Mouse (Mus musculus): ENCODE results near the gene Cnbd2. TPM values are rescaled to one million over a fixed set of nuclear protein-coding genes. Genes with fewer than 3 reads are reported as not detected.
A peak's percentile ranks its signal among the peaks of the same experiment; 100 is the strongest.

Gene Cnbd2
- polyA plus RNA-seq, 1 experiment from 2014 or later: 4.5 TPM

DNA sequence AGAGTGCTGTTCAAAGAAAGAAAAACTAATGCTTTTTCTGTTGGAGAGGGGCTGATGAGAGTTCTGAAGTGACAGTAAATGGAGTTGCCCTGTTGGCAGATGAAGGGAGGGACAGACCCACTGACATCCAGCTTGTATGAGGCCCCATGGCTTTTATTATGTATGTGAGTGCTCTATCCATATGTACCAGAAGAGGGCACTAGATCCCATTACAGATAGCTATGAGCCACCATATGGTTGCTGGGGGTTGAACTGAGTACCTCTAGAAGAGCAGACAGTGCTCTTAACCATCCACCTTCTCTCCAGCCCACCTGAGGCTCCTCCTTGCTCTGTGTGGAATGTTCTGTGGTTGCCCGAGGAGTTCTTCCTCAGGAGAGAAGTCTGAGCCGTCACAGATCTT lies 6.3 kb upstream of the Cnbd2 start:
- 86% methylated on average over 2 of the region's 2 CpGs for WGBS

DNA sequence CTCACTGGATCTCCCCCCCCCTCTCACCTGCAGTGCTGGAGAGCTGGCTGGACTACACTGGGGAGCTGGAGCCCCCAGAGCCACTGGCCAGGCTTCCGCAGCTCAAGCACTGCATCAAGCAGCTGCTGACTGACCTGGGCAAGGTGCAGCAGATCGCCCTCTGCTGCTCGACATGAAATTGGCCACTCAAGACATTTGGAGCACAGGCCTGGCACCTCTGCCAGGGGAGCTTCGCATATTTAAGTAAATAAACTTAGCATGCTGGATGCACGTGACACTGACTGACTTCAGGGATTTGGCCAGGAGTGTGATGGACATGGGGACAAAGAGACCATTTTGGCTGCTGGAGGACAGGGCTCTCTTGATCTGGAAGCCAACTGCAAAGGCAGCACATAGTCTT lies 4.8 kb upstream of the Cnbd2 start:
- no peak overlapping the region for H3K27ac ChIP-seq (ENCODE audit: low read depth, low read length)
- ATAC-seq (replicated peaks; ENCODE audit: low FRiP score): no peak
- H3K27me3 ChIP-seq (ENCODE audit: control insufficient read depth, insufficient read depth, low read length): no peaks in the 10 kb centered on the region
- no peaks in the 10 kb centered on the region; the same call in 1 of the 2 replicates for H3K4me1 ChIP-seq (replicated peaks; ENCODE audit: control insufficient read depth, insufficient read depth, low read length)
- WGBS: 61% methylated on average over 5 of the region's 5 CpGs
- no peaks in the 10 kb centered on the region for H3K9me3 ChIP-seq (ENCODE audit: control insufficient read depth, low read length)
- H3K9ac ChIP-seq (ENCODE audit: low read length): no peak overlapping the region
- H3K4me3 ChIP-seq (ENCODE audit: low read depth, low read length): no peak overlapping the region
- no peak overlapping the region for H3K4me2 ChIP-seq (ENCODE audit: low read depth, low read length, severe bottlenecking)
- no peaks in the 10 kb centered on the region; the same call in 1 of the 2 replicates for H3K36me3 ChIP-seq (ENCODE audit: control insufficient read depth, insufficient read depth, low read length)
- DNase-seq (ENCODE audit: low spot score): peak; percentile 57

More for the DNA sequence above, 6.3 kb upstream of the Cnbd2 start:
- Histone ChIP-seq H3K27ac (ENCODE audit: low read depth, low read length) (no peak overlapping the region), H3K9me3 (ENCODE audit: control insufficient read depth, low read length) (no peaks in the 10 kb centered on the region), H3K4me3 (ENCODE audit: low read depth, low read length) (no peak overlapping the region), H3K4me1 (replicated peaks; ENCODE audit: control insufficient read depth, insufficient read depth, low read length) (no peaks in the 10 kb centered on the region), H3K36me3 (ENCODE audit: control insufficient read depth, insufficient read depth, low read length) (no peaks in the 10 kb centered on the region; the same call in 1 of the 2 replicates), H3K4me2 (ENCODE audit: low read depth, low read length, severe bottlenecking) (no peak overlapping the region), H3K27me3 (ENCODE audit: control insufficient read depth, insufficient read depth, low read length) (no peaks in the 10 kb centered on the region), H3K9ac (ENCODE audit: low read length) (no peak overlapping the region)
- ATAC-seq (replicated peaks; ENCODE audit: low FRiP score) (no peak), DNase-seq (ENCODE audit: low spot score) (no peak)

DNA sequence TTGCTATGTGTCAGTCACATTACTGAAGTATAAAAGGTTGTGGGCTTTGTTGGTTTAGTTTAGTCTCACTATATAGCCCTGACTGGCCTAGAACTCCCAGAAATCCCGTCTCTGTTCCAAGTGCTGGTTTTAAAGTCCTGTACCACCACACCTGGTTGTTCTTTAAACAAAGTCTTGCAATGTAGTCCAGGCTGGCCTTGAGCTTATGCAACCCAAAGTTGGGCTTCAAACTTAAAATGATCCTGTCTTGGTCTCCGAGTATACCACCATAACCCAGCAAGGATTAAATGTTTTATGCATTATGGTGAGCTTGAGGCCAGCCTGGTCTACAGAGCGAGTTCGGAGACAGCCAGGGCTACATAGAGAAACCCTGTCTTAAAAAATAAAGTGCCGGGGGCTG lies 2.2 kb upstream of the Cnbd2 start:
- WGBS: 97% methylated on average over 5 of the region's 5 CpGs
- H3K4me1 ChIP-seq (replicated peaks; ENCODE audit: control insufficient read depth, insufficient read depth, low read length): no peaks in the 10 kb centered on the region; the same call in 1 of the 2 replicates
- no peaks in the 10 kb centered on the region for H3K27me3 ChIP-seq (ENCODE audit: control insufficient read depth, insufficient read depth, low read length)
- no peaks in the 10 kb centered on the region; the same call in 1 of the 2 replicates for H3K36me3 ChIP-seq (ENCODE audit: control insufficient read depth, insufficient read depth, low read length)
- DNase-seq (ENCODE audit: low spot score) (no peak), ATAC-seq (replicated peaks; ENCODE audit: low FRiP score) (no peak)
- no peak overlapping the region for H3K27ac ChIP-seq (ENCODE audit: low read depth, low read length)
- no peak overlapping the region for H3K4me2 ChIP-seq (ENCODE audit: low read depth, low read length, severe bottlenecking)
- no peaks in the 10 kb centered on the region for H3K9me3 ChIP-seq (ENCODE audit: control insufficient read depth, low read length)
- no peak overlapping the region for H3K9ac ChIP-seq (ENCODE audit: low read length)
- no peak overlapping the region for H3K4me3 ChIP-seq (ENCODE audit: low read depth, low read length)

DNA sequence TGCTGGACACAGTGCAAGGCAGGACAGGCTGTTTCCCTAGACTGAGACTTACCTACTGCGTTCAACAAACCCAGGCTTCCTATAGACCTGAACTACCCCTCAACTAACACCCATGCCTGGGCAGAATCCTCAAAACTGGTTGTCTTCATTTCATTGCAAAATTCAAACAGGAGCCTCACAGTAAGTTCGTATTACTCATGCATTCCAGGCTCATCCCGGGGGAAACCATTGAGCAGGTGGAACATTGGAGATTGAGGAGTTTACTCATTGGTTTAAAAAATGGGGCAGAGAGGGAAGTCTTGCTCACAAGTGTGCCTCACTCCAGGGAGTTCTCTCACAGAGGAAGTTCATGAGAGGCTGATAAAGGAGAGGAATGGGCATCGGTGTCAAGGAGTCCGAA lies 1.6 kb upstream of the Cnbd2 start:
- Histone ChIP-seq H3K4me1 (replicated peaks; ENCODE audit: control insufficient read depth, insufficient read depth, low read length) (no peaks in the 10 kb centered on the region; the same call in 1 of the 2 replicates), H3K27me3 (ENCODE audit: control insufficient read depth, insufficient read depth, low read length) (no peaks in the 10 kb centered on the region), H3K4me2 (ENCODE audit: low read depth, low read length, severe bottlenecking) (no peak overlapping the region), H3K9ac (ENCODE audit: low read length) (no peak overlapping the region), H3K4me3 (ENCODE audit: low read depth, low read length) (no peak overlapping the region), H3K36me3 (ENCODE audit: control insufficient read depth, insufficient read depth, low read length) (no peaks in the 10 kb centered on the region), H3K27ac (ENCODE audit: low read depth, low read length) (no peak overlapping the region), H3K9me3 (ENCODE audit: control insufficient read depth, low read length) (no peaks in the 10 kb centered on the region)
- WGBS: 96% methylated on average over 5 of the region's 5 CpGs
- DNase-seq (ENCODE audit: low spot score): no peak
- ATAC-seq (replicated peaks; ENCODE audit: low FRiP score): no peak

DNA sequence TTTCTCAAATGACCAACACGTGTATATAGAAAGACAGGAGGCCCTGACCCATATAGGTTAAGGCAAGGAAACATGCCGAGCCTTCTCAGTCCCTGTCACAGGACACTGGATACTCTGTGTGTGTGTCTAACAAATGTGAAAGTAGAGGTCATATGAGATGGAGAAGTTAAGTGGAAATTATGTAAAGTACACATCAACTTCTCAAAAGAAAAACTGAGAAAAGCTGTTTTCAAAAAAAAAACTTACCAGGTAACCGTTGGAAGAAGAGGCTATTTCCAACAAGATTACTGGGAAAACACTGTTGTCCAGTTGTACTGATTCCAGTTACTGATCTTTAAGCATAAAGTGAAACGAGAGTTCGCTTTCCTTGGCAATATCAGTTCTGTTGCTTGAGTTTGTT lies 1.2 kb upstream of the Cnbd2 start:
- no peaks in the 10 kb centered on the region for H3K9me3 ChIP-seq (ENCODE audit: control insufficient read depth, low read length)
- 92% methylated on average over 5 of the region's 5 CpGs for WGBS
- DNase-seq (ENCODE audit: low spot score) (no peak), ATAC-seq (replicated peaks; ENCODE audit: low FRiP score) (no peak)
- H3K4me3 ChIP-seq (ENCODE audit: low read depth, low read length): no peak overlapping the region
- no peak overlapping the region for H3K4me2 ChIP-seq (ENCODE audit: low read depth, low read length, severe bottlenecking)
- H3K9ac ChIP-seq (ENCODE audit: low read length): no peak overlapping the region
- no peak overlapping the region for H3K27ac ChIP-seq (ENCODE audit: low read depth, low read length)
- H3K27me3 ChIP-seq (ENCODE audit: control insufficient read depth, insufficient read depth, low read length): no peaks in the 10 kb centered on the region
- no peaks in the 10 kb centered on the region; the same call in 1 of the 2 replicates for H3K4me1 ChIP-seq (replicated peaks; ENCODE audit: control insufficient read depth, insufficient read depth, low read length)
- no peaks in the 10 kb centered on the region for H3K36me3 ChIP-seq (ENCODE audit: control insufficient read depth, insufficient read depth, low read length)

GRCm38 (mm10) chr2:156311441-156311840 lies 658 bp upstream of the Cnbd2 start:
- no peaks in the 10 kb centered on the region for H3K27me3 ChIP-seq (ENCODE audit: control insufficient read depth, insufficient read depth, low read length)
- H3K9ac ChIP-seq (ENCODE audit: low read length): peak overlapping the region; percentile 97
- H3K36me3 ChIP-seq (ENCODE audit: control insufficient read depth, insufficient read depth, low read length): no peaks in the 10 kb centered on the region
- WGBS: 27% methylated on average over 8 of the region's 8 CpGs
- H3K9me3 ChIP-seq (ENCODE audit: control insufficient read depth, low read length): no peaks in the 10 kb centered on the region
- peak overlapping the region; percentile 97 for H3K27ac ChIP-seq (ENCODE audit: low read depth, low read length)
- H3K4me1 ChIP-seq (replicated peaks; ENCODE audit: control insufficient read depth, insufficient read depth, low read length): no peaks in the 10 kb centered on the region; the same call in 1 of the 2 replicates
- peak overlapping the region; percentile 85 for H3K4me2 ChIP-seq (ENCODE audit: low read depth, low read length, severe bottlenecking)
- H3K4me3 ChIP-seq (ENCODE audit: low read depth, low read length): peak overlapping the region; percentile 90
- DNase-seq (ENCODE audit: low spot score): no peak
- no peak for ATAC-seq (replicated peaks; ENCODE audit: low FRiP score)

DNA sequence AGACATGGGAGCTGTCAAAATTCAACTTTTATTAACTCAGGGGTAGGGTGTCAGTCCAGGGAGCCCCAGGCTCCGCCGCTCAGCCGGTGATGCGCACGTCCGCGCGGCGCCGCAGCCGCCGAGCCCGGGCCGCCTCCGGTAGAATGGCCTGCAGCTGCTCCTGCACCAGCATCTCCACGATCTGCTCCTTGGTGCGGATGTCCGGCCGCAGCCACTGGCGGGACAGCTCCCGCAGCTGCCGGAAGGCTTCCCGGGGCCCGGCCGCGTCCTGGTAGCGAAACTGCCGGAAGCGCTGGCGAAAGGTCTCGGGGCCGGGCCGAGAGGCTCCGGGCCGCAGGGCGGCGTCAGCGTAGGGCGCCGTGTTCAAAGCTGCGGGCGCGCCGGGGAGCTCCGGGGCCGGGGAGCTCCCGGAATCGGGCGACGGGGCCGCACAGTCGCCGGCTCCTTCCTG lies 233 bp upstream of the Cnbd2 start:
- Histone ChIP-seq H3K4me3 (ENCODE audit: low read depth, low read length) (peak overlapping the region; percentile 90), H3K9ac (ENCODE audit: low read length) (peak overlapping the region; percentile 97), H3K4me2 (ENCODE audit: low read depth, low read length, severe bottlenecking) (peak overlapping the region; percentile 85), H3K27ac (ENCODE audit: low read depth, low read length) (peak overlapping the region; percentile 97), H3K9me3 (ENCODE audit: control insufficient read depth, low read length) (no peaks in the 10 kb centered on the region), H3K36me3 (ENCODE audit: control insufficient read depth, insufficient read depth, low read length) (no peaks in the 10 kb centered on the region), H3K27me3 (ENCODE audit: control insufficient read depth, insufficient read depth, low read length) (no peaks in the 10 kb centered on the region), H3K4me1 (replicated peaks; ENCODE audit: control insufficient read depth, insufficient read depth, low read length) (no peaks in the 10 kb centered on the region; the same call in 1 of the 2 replicates)
- ATAC-seq (replicated peaks; ENCODE audit: low FRiP score): peak; percentile 57
- DNase-seq (ENCODE audit: low spot score): no peak
- WGBS: under 1% methylated on average over 46 of the region's 53 CpGs

- Histone ChIP-seq H3K27ac (ENCODE audit: low read depth, low read length) (no peak overlapping the region), H3K9ac (ENCODE audit: low read length) (no peak overlapping the region), H3K4me3 (ENCODE audit: low read depth, low read length) (peak overlapping the region; percentile 90), H3K4me2 (ENCODE audit: low read depth, low read length, severe bottlenecking) (peak overlapping the region; percentile 85), H3K27me3 (ENCODE audit: control insufficient read depth, insufficient read depth, low read length) (no peaks in the 10 kb centered on the region), H3K36me3 (ENCODE audit: control insufficient read depth, insufficient read depth, low read length) (no peaks in the 10 kb centered on the region), H3K4me1 (replicated peaks; ENCODE audit: control insufficient read depth, insufficient read depth, low read length) (no peaks in the 10 kb centered on the region; the same call in 1 of the 2 replicates), H3K9me3 (ENCODE audit: control insufficient read depth, low read length) (no peaks in the 10 kb centered on the region)
- DNase-seq (ENCODE audit: low spot score): no peak
- no peak for ATAC-seq (replicated peaks; ENCODE audit: low FRiP score)
- WGBS: 64% methylated on average over 3 of the region's 3 CpGs
Observed at GRCm38 (mm10) chr2:156313153-156313552, 1.1 kb downstream of the Cnbd2 start.

DNA sequence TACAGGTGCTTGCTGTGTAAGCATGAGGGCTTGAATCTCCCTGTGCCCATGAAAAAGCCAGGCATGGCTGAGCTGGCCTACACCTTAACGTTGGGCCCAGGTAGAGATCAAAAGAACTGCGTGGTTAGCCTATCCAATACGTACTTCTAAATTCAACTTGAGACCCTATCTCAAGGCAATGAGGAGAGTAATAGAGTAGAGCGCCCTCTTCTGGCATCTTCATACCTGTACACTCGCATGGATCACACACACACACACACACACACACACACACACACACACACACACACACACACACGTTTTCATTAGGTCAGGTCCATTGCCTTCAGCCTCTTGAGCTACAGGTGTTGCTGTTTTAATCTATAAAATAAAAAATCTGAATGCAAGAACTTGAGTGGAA lies 2.7 kb downstream of the Cnbd2 start:
- H3K27me3 ChIP-seq (ENCODE audit: control insufficient read depth, insufficient read depth, low read length): no peaks in the 10 kb centered on the region
- H3K27ac ChIP-seq (ENCODE audit: low read depth, low read length): no peak overlapping the region
- no peak overlapping the region for H3K4me2 ChIP-seq (ENCODE audit: low read depth, low read length, severe bottlenecking)
- H3K36me3 ChIP-seq (ENCODE audit: control insufficient read depth, insufficient read depth, low read length): no peaks in the 10 kb centered on the region
- H3K4me3 ChIP-seq (ENCODE audit: low read depth, low read length): no peak overlapping the region
- ATAC-seq (replicated peaks; ENCODE audit: low FRiP score): no peak
- DNase-seq (ENCODE audit: low spot score): no peak
- no peaks in the 10 kb centered on the region for H3K9me3 ChIP-seq (ENCODE audit: control insufficient read depth, low read length)
- H3K9ac ChIP-seq (ENCODE audit: low read length): no peak overlapping the region
- H3K4me1 ChIP-seq (replicated peaks; ENCODE audit: control insufficient read depth, insufficient read depth, low read length): no peaks in the 10 kb centered on the region; the same call in 1 of the 2 replicates
- WGBS: 96% methylated on average over 6 of the region's 6 CpGs
